Mouse (Mus musculus): ENCODE results near the gene Tbc1d24. TPM values are rescaled to one million over a fixed set of nuclear protein-coding genes. Genes with fewer than 3 reads are reported as not detected.

Tbc1d24 gene
- 6.6 and 7.9 TPM in 2 replicates for polyA plus RNA-seq (2015; fragmentation: Nextera tagmentation; extraction: Ambion mirVana)

DNA sequence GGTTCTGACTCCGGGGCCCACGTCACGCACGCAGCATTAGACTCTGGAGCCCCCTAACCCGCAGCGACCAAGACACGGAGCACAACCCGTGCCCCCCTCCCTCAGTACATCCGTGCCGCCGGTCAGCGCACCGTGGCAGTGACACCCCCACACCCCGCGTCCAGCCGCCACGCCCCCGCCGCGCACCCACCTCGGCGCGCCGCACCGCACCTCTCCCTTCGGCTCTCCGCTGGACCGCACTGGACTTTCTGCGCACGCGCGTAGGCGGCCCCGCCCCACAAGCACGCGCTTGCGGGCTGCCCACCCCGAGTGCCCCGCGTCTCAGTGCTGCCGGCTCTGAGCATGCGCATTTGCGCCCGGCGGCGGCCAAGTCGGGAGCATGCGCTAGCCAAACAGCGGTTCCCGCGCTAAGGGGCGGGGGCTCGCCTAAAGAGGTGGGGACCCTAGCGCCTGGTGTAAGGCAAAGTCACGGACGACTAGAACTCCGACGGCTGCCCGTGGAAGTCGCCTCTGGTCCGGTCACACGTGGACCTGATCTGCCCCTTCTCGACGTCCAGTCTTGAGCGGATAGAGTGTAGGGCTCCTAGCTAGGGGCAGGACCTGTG, at the start of gene Tbc1d24:
Tbc1d24 (minus strand) TSS at position 279 of the 605 bp plus-strand sequence.
- H3K9me3 ChIP-seq (replicated peaks): no peaks in the 10 kb centered on the region
- peaks cover 100% of the 10 kb centered on the region for H3K4me1 ChIP-seq (replicated peaks)
- under 1% methylated on average over 65 of the region's 65 CpGs for WGBS (ENCODE audit: insufficient replicate concordance)
- peak within 1 kb of the TSS; percentile 86 for H3K9ac ChIP-seq
- peaks cover 11% of the 10 kb centered on the region; the same call in 1 of the 2 replicates for H3K36me3 ChIP-seq (replicated peaks)
- peak within 1 kb of the TSS; percentile 100 for H3K4me2 ChIP-seq
- H3K4me3 ChIP-seq (replicated peaks): peak within 1 kb of the TSS; percentile 80
- peak within 1 kb of the TSS; percentile 99 for H3K27ac ChIP-seq (replicated peaks)
- peak; percentile 49 for ATAC-seq (ENCODE audit: insufficient read depth)
- peaks cover 35% of the 10 kb centered on the region for H3K27me3 ChIP-seq

DNA sequence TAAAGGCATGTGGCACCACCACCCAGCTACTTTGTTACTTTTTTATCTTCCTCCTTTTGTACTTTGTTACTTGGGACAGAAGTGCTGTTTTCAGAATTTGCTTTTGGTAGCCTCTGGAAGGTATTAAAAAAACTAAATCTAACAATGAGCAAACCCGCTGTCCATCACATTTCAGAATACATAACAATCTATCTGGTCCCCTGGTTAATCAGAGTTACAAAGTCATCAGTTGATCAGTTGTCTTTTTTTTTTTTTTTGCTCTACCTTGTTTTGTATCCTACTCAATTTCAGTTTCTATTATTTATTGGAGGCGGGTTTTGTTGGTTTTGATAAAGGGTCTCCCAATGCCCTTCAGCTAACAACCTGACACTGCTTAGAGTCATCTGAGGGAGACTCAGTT, 47.0 kb upstream of the Tbc1d24 start:
- WGBS (ENCODE audit: insufficient replicate concordance): 84% methylated on average over 2 of the region's 2 CpGs
- H3K4me2 ChIP-seq: peak overlapping the region; percentile 90

DNA sequence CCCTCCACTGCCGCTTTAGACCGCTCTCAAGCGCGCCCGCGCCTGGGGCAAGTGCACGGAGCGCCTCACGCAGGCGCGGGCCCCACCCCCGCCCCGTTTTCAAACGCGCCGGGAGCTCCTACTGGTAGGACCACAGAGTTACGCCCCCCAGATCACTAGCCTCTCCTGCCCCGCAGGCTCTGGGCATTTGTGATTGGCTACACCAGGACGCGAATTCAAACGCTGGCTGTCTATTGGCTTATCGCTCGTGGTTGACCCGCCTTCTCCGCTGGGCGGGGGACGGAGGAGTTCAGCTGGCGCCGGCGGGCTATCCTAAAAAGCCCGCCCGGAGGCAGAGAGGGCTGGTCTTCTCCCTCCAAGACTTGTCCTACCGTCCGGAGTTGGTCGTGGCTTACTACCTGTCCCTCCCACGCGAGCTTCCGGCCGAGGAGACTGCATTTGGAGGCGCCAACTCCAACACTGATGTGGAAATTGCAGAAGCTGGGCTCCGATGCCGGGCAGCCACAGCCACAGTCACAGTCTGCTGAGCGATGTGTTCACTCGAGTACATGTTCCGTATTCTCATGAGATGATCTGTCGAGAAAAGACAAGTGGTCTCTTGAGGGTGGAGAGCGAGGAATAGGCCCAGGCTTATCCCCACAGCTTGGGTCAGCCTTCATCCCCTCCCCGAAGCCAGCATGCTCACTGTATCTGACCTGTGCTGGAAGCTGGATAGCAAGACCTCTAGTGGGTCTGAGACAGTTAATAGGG, 46.1 kb upstream of the Tbc1d24 start, which contains the start of gene Ccnf:
Ccnf (minus strand) TSS at position 165 of the 750 bp plus-strand sequence.
- H3K4me1 ChIP-seq (replicated peaks): peaks cover 44% of the 10 kb centered on the region
- peaks cover 35% of the 10 kb centered on the region for H3K36me3 ChIP-seq (replicated peaks)
- H3K9ac ChIP-seq: peak within 1 kb of the TSS; percentile 87
- H3K9me3 ChIP-seq (replicated peaks): no peaks in the 10 kb centered on the region
- peak within 1 kb of the TSS; percentile 84 for H3K4me3 ChIP-seq (replicated peaks)
- peak; percentile 99 for ATAC-seq (ENCODE audit: insufficient read depth)
- peak within 1 kb of the TSS; percentile 94 for H3K27ac ChIP-seq (replicated peaks)
- WGBS (ENCODE audit: insufficient replicate concordance): under 1% methylated on average over 48 of the region's 48 CpGs
- peak within 1 kb of the TSS; percentile 90 for H3K4me2 ChIP-seq
- no peaks in the 10 kb centered on the region for H3K27me3 ChIP-seq

More for the DNA sequence above, 47.0 kb upstream of the Tbc1d24 start:
- H3K4me1 ChIP-seq (replicated peaks): peaks cover 43% of the 10 kb centered on the region
- H3K27ac ChIP-seq (replicated peaks): peak overlapping the region; percentile 94
- H3K36me3 ChIP-seq (replicated peaks): peaks cover 27% of the 10 kb centered on the region
- no peak for ATAC-seq (ENCODE audit: insufficient read depth)
- peak overlapping the region; percentile 84 for H3K4me3 ChIP-seq (replicated peaks)
- H3K9me3 ChIP-seq (replicated peaks): no peaks in the 10 kb centered on the region
- H3K27me3 ChIP-seq: no peaks in the 10 kb centered on the region
- H3K9ac ChIP-seq: peak overlapping the region; percentile 87

DNA sequence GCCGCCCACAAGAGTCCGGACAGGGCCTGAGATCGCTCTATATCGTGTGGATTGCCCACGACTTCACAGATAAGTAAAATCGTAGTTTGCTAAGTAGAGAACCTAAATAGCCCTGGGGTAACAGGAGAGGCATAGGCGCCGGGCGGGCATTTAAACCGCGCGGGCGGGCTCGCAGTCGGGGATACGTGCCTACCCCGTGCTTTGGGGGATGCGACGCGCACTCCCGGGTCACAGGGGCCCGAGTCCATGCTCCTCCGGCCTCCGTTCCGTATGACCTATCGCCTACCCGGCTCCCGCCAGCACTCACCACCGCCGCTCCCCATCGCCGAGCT, 45.6 kb upstream of the Tbc1d24 start:
- peak overlapping the region; percentile 84 for H3K9ac ChIP-seq
- peak overlapping the region; percentile 85 for H3K27ac ChIP-seq (replicated peaks)
- ATAC-seq (ENCODE audit: insufficient read depth): no peak; the same call in 1 of the 2 replicates
- under 1% methylated on average over 32 of the region's 32 CpGs for WGBS (ENCODE audit: insufficient replicate concordance)
- peak overlapping the region; percentile 80 for H3K4me2 ChIP-seq
- H3K4me1 ChIP-seq (replicated peaks): peaks cover 48% of the 10 kb centered on the region
- H3K27me3 ChIP-seq: no peaks in the 10 kb centered on the region
- H3K9me3 ChIP-seq (replicated peaks): no peaks in the 10 kb centered on the region
- peak overlapping the region; percentile 84 for H3K4me3 ChIP-seq (replicated peaks)
- H3K36me3 ChIP-seq (replicated peaks): peaks cover 40% of the 10 kb centered on the region

DNA sequence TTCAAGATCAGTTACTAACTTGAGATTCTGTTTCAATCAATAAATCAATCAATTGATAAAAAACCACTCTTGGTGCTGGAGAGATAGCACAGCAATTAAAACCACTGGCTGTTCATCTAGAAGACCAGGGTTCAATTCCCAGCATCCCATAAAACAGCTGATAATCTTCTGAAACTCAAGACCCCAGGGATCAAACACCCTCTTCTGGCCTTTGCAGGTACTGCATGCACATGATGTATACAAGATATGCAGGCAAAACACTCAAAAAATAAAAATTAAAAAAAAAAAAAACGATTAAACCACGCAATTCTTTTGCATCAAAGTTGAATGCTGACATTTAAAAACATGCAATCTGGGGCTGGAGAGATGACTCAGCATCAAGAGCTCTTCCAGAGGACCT, 43.3 kb upstream of the Tbc1d24 start:
- H3K4me3 ChIP-seq (replicated peaks): peak overlapping the region; percentile 84; the same call in 1 of the 2 replicates

DNA sequence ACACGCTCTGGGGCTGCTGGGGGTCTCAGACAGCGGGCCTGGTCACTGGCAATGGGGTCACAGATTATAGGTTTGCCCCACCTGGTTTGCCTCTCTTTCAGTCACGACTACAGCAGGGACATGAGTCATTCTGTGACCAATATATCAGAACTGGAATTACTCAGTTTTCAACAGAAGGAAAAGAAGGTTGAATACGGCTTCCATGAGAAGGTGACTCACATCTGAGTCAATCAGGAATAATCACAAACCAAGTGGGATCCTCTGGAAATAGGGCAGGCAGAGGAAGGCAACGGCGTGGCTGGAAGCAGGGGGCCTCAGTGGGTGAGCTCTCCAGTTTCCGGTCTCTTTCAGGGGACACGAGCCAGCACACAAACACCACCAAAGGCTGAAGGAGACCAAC, 38.7 kb upstream of the Tbc1d24 start:
- peaks cover 20% of the 10 kb centered on the region for H3K4me1 ChIP-seq (replicated peaks)
- 0 out of 2 replicates have a peak, but pooled peaks cover 3% of the 10 kb centered on the region for H3K9me3 ChIP-seq (replicated peaks)
- H3K9ac ChIP-seq: no peak overlapping the region
- H3K27ac ChIP-seq (replicated peaks): no peak overlapping the region
- H3K27me3 ChIP-seq: no peaks in the 10 kb centered on the region
- no peak overlapping the region for H3K4me2 ChIP-seq
- H3K4me3 ChIP-seq (replicated peaks): no peak overlapping the region
- ATAC-seq (ENCODE audit: insufficient read depth): no peak
- WGBS (ENCODE audit: insufficient replicate concordance): 96% methylated on average over 8 of the region's 8 CpGs
- H3K36me3 ChIP-seq (replicated peaks): peaks cover 95% of the 10 kb centered on the region

More for the DNA sequence above, 43.3 kb upstream of the Tbc1d24 start:
- Histone ChIP-seq H3K27me3 (no peaks in the 10 kb centered on the region), H3K9me3 (replicated peaks) (0 out of 2 replicates have a peak, but pooled peaks cover 3% of the 10 kb centered on the region), H3K27ac (replicated peaks) (no peak overlapping the region), H3K36me3 (replicated peaks) (peaks cover 58% of the 10 kb centered on the region), H3K4me2 (peak overlapping the region; percentile 80), H3K9ac (no peak overlapping the region), H3K4me1 (replicated peaks) (peaks cover 48% of the 10 kb centered on the region)
- ATAC-seq (ENCODE audit: insufficient read depth): no peak
- WGBS (ENCODE audit: insufficient replicate concordance): 91% methylated on average over 2 of the region's 2 CpGs

DNA sequence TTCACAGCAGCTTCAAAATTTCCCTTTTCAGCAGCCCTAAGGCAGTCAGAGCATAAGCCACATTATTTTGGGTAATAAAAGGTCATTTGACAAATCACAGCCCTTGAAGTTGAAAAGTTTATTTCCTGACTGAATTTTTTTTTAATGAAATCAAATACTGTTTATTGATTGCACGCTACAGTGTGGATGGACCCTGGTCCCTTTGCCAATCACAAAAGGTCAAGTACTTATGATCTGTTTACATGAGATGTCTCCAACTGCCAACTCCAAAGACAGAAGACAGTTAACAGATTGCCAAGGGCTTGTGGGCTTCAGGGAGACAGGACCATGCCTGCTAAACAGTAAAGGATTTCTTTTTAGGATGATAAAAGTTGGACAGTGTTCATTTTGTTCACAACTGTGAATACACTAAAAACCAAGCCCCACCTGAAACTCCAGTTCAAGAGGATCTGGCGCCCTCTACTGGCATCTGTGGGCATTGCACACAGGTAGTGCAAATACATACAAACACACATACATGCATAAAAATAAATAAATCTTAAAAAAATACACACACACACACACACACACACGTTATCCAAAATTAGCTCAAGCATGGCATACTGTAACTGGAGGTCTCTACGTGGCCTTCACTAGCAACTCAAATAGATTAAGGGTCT, 38.1 kb upstream of the Tbc1d24 start:
- peaks cover 13% of the 10 kb centered on the region for H3K4me1 ChIP-seq (replicated peaks)
- ATAC-seq (ENCODE audit: insufficient read depth): no peak
- H3K27me3 ChIP-seq: no peaks in the 10 kb centered on the region
- 82% methylated on average over 4 of the region's 4 CpGs for WGBS (ENCODE audit: insufficient replicate concordance)
- no peak overlapping the region for H3K9ac ChIP-seq
- 0 out of 2 replicates have a peak, but pooled peaks cover 3% of the 10 kb centered on the region for H3K9me3 ChIP-seq (replicated peaks)
- no peak overlapping the region for H3K4me2 ChIP-seq
- H3K4me3 ChIP-seq (replicated peaks): no peak overlapping the region
- peaks cover 95% of the 10 kb centered on the region for H3K36me3 ChIP-seq (replicated peaks)
- no peak overlapping the region for H3K27ac ChIP-seq (replicated peaks)

DNA sequence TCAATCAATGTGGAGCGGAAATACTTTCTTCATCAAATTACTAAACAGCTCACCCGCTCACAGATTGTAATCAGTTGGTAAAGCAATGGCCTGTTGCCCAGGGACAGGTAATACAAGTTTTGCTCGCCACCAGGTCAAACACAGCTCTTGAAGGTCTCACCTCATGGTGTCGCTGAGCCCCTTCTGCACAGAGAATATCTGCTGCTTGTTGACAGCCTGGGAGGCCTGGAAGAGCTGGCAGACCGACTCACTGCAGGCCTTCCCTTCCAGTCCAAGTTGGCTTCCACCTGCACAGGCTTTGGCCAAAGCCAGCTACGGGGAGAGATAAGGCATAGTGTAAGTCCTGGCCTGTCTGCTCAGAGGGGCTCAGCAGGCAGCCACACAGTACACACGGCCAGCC, 31.6 kb upstream of the Tbc1d24 start:
- no peak overlapping the region for H3K27ac ChIP-seq (replicated peaks)
- H3K36me3 ChIP-seq (replicated peaks): peaks cover 100% of the 10 kb centered on the region
- H3K9ac ChIP-seq: no peak overlapping the region
- no peaks in the 10 kb centered on the region for H3K27me3 ChIP-seq
- WGBS (ENCODE audit: insufficient replicate concordance): 93% methylated on average over 7 of the region's 7 CpGs
- H3K4me1 ChIP-seq (replicated peaks): no peaks in the 10 kb centered on the region
- no peak overlapping the region for H3K4me3 ChIP-seq (replicated peaks)
- no peak for ATAC-seq (ENCODE audit: insufficient read depth)
- no peak overlapping the region for H3K4me2 ChIP-seq
- H3K9me3 ChIP-seq (replicated peaks): no peaks in the 10 kb centered on the region

DNA sequence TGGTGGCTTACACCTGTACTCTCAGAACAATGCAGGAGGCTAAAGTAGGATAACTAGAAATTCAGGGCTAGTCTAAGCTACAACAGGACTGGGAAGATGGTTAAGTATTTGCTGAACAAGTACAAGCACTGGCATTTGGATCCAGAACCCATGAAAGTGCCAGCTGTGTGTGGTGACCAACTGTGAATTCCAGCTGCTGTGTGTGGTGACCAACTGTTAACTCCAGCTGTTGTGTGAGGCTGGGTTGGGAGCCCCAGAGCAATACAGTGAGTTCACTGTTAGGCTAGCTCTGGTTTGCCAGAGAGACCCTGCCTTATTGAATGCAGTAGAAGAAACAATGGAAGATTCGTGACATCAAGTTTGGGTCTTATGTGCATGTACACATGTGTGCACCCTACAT, 31.1 kb upstream of the Tbc1d24 start:
- ATAC-seq (ENCODE audit: insufficient read depth): no peak
- 96% methylated on average over 1 of the region's 1 CpGs for WGBS (ENCODE audit: insufficient replicate concordance)
- H3K36me3 ChIP-seq (replicated peaks): peaks cover 100% of the 10 kb centered on the region
- no peak overlapping the region for H3K9ac ChIP-seq
- H3K4me2 ChIP-seq: no peak overlapping the region
- no peak overlapping the region for H3K4me3 ChIP-seq (replicated peaks)
- no peaks in the 10 kb centered on the region for H3K27me3 ChIP-seq
- H3K27ac ChIP-seq (replicated peaks): no peak overlapping the region
- no peaks in the 10 kb centered on the region for H3K9me3 ChIP-seq (replicated peaks)
- H3K4me1 ChIP-seq (replicated peaks): no peaks in the 10 kb centered on the region

DNA sequence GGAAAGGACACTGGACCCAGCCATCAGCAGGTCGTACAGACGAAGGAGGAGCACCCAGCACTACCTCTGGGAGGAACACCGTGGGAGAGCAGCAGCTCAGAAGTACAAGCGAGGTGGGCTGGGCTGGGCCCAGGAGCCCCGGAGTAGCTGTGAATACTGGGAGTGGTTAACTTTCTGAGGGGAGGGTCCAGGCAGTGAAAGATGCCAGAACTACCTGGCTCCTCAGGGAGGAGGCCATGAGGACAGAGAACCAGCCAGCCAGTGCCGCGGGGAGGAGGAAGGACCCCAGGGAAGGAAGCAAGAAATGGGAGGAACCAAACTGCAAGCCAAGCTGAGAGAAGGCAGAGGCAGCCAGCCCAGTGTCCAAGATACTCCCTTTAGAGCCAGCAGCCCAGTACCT, 22.6 kb upstream of the Tbc1d24 start:
- no peak overlapping the region for H3K4me3 ChIP-seq (replicated peaks)
- no peak for ATAC-seq (ENCODE audit: insufficient read depth)

DNA sequence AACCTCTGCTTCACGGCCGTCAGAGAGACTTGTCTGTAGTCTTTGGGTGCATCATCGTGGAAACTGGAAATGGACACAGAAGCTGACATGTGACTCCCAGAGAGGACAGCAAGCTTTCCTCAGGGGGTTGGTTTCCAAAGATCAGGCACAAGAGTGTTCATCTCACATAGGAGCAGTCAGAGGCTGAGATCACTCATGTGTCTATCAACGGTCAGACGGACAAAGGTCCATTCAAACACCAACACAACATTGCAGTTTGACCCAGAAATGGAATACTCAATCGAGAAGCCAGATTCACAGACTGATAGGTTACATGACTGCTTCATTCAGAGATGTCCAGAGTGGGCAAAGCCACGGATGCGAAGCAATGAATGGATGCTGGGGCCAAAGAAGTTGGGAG, 21.4 kb upstream of the Tbc1d24 start:
- Histone ChIP-seq H3K4me2 (peak overlapping the region; percentile 47), H3K27me3 (no peaks in the 10 kb centered on the region), H3K4me1 (replicated peaks) (peaks cover 62% of the 10 kb centered on the region), H3K4me3 (replicated peaks) (peak overlapping the region; percentile 10), H3K27ac (replicated peaks) (peak overlapping the region; percentile 91), H3K9me3 (replicated peaks) (no peaks in the 10 kb centered on the region), H3K36me3 (replicated peaks) (peaks cover 100% of the 10 kb centered on the region), H3K9ac (peak overlapping the region; percentile 33; the same call in 1 of the 2 replicates)
- ATAC-seq (ENCODE audit: insufficient read depth): no peak
- 83% methylated on average over 8 of the region's 8 CpGs for WGBS (ENCODE audit: insufficient replicate concordance)

More for the DNA sequence above, 22.6 kb upstream of the Tbc1d24 start:
- Histone ChIP-seq H3K36me3 (replicated peaks) (peaks cover 100% of the 10 kb centered on the region), H3K27me3 (no peaks in the 10 kb centered on the region), H3K27ac (replicated peaks) (peak overlapping the region; percentile 91), H3K4me1 (replicated peaks) (peaks cover 52% of the 10 kb centered on the region), H3K9me3 (replicated peaks) (no peaks in the 10 kb centered on the region), H3K4me2 (no peak overlapping the region), H3K9ac (no peak overlapping the region)
- WGBS (ENCODE audit: insufficient replicate concordance): 81% methylated on average over 7 of the region's 7 CpGs

Data from liver, embryonic 15.5 days (tissue).